Mouse (Mus musculus): ENCODE results near the gene Zeb2.

GRCm38 (mm10) chr2:45067116-45067515 lies 50.1 kb downstream of the Zeb2 start:
- no peak for TF ChIP-seq CTCF (IDR thresholded peaks at IDR 0.05; ENCODE audit: insufficient read depth, low read depth, low read length)
- no peak for TF ChIP-seq POLR2A (IDR thresholded peaks at IDR 0.05; ENCODE audit: insufficient read depth, low read depth, low read length)

Data from olfactory bulb, adult 2 months (tissue).